Mouse (Mus musculus): ENCODE results near the gene Ambra1. TPM values are rescaled to one million over a fixed set of nuclear protein-coding genes. Genes with fewer than 3 reads are reported as not detected.

Ambra1 gene
- polyA plus RNA-seq, 1 experiment from 2014 or later, result 20.1 TPM

DNA sequence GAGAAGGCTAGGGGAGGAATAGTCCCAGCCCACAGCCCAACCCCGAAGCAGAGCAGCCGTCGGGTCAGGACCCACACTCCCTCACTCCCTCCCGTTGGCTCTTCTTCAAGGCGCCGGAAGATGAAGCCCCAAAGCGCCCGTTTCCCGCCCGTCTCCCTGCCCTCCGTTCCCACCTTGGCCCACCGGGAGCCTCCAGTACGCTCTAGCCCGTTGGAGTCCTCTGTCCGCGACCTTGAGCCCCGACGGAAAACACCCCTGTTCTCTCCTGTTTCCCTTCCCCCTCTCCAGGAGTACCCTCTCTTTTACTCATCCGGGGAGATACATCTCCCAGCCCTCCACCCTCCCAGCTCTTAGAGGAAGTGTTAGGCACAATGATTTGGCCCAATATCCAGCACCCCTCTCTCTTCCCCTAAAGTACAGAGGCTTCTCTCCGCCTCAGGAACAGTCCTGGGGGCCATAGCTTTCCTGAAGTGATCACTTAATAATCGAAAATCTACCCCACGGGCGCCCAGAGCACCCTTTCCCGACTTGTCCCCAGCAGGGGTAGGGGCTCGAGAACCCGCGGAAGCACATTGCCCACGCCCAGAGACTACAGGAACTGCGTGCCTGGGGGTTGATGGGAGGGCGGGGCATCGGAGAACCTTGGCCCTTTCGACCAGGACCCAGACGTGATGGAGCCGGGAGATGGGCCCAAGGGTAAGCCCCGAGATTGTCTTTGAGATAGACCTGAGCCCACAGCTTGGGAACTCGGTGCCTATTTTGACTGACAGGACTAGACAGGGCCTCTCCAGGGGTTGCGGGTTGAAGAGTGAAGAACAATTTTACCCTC lies 192.9 kb downstream of the Ambra1 start:
- ATAC-seq (replicated peaks; ENCODE audit: low FRiP score), result no peak
- H3K27me3 ChIP-seq (ENCODE audit: control insufficient read depth, insufficient read depth, low read length), result peaks cover 47% of the 10 kb centered on the region
- 4% methylated on average over 37 of the region's 37 CpGs for WGBS

DNA sequence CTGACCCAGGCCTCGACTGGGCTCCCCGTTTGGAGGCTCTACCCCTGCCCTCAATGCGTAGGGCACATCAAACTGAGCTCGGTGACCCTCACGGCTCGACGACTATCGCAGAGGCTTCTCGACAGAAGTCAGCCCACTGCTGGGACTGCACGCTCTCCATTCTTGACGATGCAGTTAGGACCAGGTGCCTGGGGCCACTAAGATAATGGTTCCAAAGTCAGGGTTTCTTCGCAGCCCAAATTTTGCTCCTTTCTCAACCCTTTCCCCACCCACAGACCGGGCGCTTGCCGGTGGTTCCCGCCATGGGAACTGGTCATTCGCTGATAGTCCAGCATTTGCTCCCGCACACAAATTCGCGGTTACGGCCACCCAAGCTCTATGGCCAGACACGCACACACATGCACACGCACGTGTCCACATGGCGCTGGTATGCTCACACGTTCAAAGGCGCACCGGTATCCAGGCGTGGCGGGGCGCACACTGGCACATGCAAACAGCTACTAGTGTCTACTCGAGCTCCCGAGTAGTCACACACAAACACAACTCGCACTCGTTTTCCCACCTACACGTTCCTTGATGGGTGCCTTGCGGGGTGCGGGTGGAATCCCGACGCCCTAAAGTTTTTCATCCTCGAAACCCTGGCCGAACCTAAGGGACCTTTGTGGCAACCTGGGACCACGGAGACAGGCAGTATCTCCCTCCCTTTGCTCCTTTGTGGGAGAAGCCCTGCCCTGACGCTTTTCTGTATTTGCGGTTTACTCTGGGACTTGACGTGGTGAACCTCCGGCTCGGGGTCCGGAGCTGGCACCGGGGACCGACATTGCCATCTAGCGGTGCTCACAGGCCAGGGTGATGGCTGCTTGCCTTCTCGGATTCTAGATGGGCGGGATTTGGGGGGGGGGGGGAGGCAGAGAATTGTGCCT lies 193.7 kb downstream of the Ambra1 start:
- WGBS, result 5% methylated on average over 54 of the region's 54 CpGs
- no peaks in the 10 kb centered on the region for H3K36me3 ChIP-seq (ENCODE audit: control insufficient read depth, insufficient read depth, low read length)
- peak; percentile 14; the same call in 1 of the 2 replicates for ATAC-seq (replicated peaks; ENCODE audit: low FRiP score)
- peaks cover 47% of the 10 kb centered on the region for H3K27me3 ChIP-seq (ENCODE audit: control insufficient read depth, insufficient read depth, low read length)
- peak overlapping the region; percentile 45 for H3K4me2 ChIP-seq (ENCODE audit: low read depth, low read length, severe bottlenecking)
- peak; percentile 87 for DNase-seq (ENCODE audit: low spot score)
- H3K9me3 ChIP-seq (ENCODE audit: control insufficient read depth, low read length), result no peaks in the 10 kb centered on the region
- H3K4me3 ChIP-seq (ENCODE audit: low read depth, low read length), result peak overlapping the region; percentile 22
- peaks cover 19% of the 10 kb centered on the region; the same call in 1 of the 2 replicates for H3K4me1 ChIP-seq (replicated peaks; ENCODE audit: control insufficient read depth, insufficient read depth, low read length)
- H3K27ac ChIP-seq (ENCODE audit: low read depth, low read length), result no peak overlapping the region
- H3K9ac ChIP-seq (ENCODE audit: low read length), result no peak overlapping the region

More for the DNA sequence above, 192.9 kb downstream of the Ambra1 start:
- Histone ChIP-seq H3K9ac (ENCODE audit: low read length) (no peak overlapping the region; the same call in 1 of the 2 replicates), H3K4me1 (replicated peaks; ENCODE audit: control insufficient read depth, insufficient read depth, low read length) (peaks cover 17% of the 10 kb centered on the region; the same call in 1 of the 2 replicates), H3K27ac (ENCODE audit: low read depth, low read length) (no peak overlapping the region), H3K9me3 (ENCODE audit: control insufficient read depth, low read length) (no peaks in the 10 kb centered on the region), H3K4me2 (ENCODE audit: low read depth, low read length, severe bottlenecking) (peak overlapping the region; percentile 92), H3K4me3 (ENCODE audit: low read depth, low read length) (peak overlapping the region; percentile 53), H3K36me3 (ENCODE audit: control insufficient read depth, insufficient read depth, low read length) (no peaks in the 10 kb centered on the region)
- peak; percentile 65 for DNase-seq (ENCODE audit: low spot score)

DNA sequence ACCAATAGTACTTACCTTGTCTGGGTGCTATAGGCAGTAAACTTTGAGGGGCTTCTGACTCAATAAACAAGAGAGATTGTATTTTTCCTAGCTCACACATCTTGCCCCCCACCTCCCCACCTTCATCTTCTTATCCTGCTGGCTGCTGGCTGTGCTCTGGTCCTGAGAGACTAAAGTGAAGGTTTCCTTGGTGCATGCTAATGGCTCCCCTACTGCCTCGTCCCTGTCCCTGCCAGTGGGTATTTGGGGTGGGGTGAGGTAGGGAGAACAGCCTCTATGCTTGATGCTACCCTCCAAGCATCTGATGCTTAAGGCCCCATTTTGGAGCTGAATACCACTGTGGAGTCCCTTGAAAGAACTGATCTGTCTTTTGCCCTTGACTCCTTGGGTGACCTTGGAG lies 194.8 kb downstream of the Ambra1 start:
- 48% methylated on average over 1 of the region's 1 CpGs for WGBS
- H3K27ac ChIP-seq (ENCODE audit: low read depth, low read length), result no peak overlapping the region
- H3K36me3 ChIP-seq (ENCODE audit: control insufficient read depth, insufficient read depth, low read length), result no peaks in the 10 kb centered on the region
- H3K4me3 ChIP-seq (ENCODE audit: low read depth, low read length), result no peak overlapping the region
- peaks cover 47% of the 10 kb centered on the region for H3K27me3 ChIP-seq (ENCODE audit: control insufficient read depth, insufficient read depth, low read length)
- ATAC-seq (replicated peaks; ENCODE audit: low FRiP score) (no peak), DNase-seq (ENCODE audit: low spot score) (peak; percentile 46)
- no peak overlapping the region for H3K9ac ChIP-seq (ENCODE audit: low read length)
- H3K4me1 ChIP-seq (replicated peaks; ENCODE audit: control insufficient read depth, insufficient read depth, low read length), result peaks cover 21% of the 10 kb centered on the region; the same call in 1 of the 2 replicates
- no peaks in the 10 kb centered on the region for H3K9me3 ChIP-seq (ENCODE audit: control insufficient read depth, low read length)
- H3K4me2 ChIP-seq (ENCODE audit: low read depth, low read length, severe bottlenecking), result no peak overlapping the region

DNA sequence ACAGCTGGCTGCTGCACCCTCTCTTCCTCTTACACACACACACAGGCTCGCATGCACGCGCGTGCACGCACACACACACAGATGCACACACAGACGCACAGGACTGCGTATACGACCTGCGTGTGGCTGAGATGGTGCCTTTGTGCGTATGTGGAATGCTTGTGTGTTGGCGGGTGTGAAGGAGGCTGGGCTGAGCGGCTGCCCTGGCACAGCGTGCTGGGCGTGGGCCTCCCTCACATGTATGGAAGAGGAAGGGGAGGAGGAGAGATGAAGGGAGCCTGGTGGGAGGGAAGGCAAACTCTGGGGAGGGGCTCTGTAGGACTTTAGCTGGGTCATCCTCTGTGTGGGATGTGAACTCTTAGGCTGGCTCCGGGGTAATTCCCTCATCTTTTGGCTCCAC lies 195.5 kb downstream of the Ambra1 start:
- no peak overlapping the region for H3K4me2 ChIP-seq (ENCODE audit: low read depth, low read length, severe bottlenecking)

DNA sequence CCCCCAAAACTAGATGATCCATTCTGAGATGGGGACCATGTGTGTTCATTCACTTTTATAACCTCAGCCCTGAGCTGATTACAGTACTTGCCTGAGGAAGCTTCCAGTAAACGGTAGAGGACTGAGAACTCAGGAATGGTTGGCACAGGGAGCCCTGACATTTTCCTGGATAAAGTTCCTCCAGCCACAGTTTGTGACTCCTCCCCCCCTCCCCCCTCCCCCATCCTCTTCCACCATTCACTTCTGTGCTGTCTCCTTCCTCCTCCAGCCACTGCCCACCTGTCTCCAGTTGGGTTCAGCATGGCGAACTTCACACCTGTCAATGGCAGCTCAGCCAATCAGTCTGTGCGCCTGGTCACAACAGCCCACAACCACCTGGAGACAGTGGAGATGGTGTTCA lies 197.0 kb downstream of the Ambra1 start, which contains the start of gene Chrm4:
Gene Chrm4 (plus strand): TSS at position 301 of the 400 bp plus-strand sequence.
- H3K4me2 ChIP-seq (ENCODE audit: low read depth, low read length, severe bottlenecking), result no peak within 1 kb of the TSS
- no peak within 1 kb of the TSS for H3K27ac ChIP-seq (ENCODE audit: low read depth, low read length)
- H3K4me3 ChIP-seq (ENCODE audit: low read depth, low read length), result no peak within 1 kb of the TSS
- H3K9me3 ChIP-seq (ENCODE audit: control insufficient read depth, low read length), result no peaks in the 10 kb centered on the region
- peaks cover 20% of the 10 kb centered on the region; the same call in 1 of the 2 replicates for H3K4me1 ChIP-seq (replicated peaks; ENCODE audit: control insufficient read depth, insufficient read depth, low read length)
- no peaks in the 10 kb centered on the region for H3K36me3 ChIP-seq (ENCODE audit: control insufficient read depth, insufficient read depth, low read length)
- DNase-seq (ENCODE audit: low spot score) (no peak), ATAC-seq (replicated peaks; ENCODE audit: low FRiP score) (no peak)
- no peak within 1 kb of the TSS for H3K9ac ChIP-seq (ENCODE audit: low read length)
- peaks cover 27% of the 10 kb centered on the region for H3K27me3 ChIP-seq (ENCODE audit: control insufficient read depth, insufficient read depth, low read length)
- 89% methylated on average over 3 of the region's 3 CpGs for WGBS

More for the DNA sequence above, 195.5 kb downstream of the Ambra1 start:
- WGBS, result 89% methylated on average over 15 of the region's 15 CpGs
- H3K4me1 ChIP-seq (replicated peaks; ENCODE audit: control insufficient read depth, insufficient read depth, low read length), result peaks cover 23% of the 10 kb centered on the region; the same call in 1 of the 2 replicates
- DNase-seq (ENCODE audit: low spot score) (peak; percentile 53), ATAC-seq (replicated peaks; ENCODE audit: low FRiP score) (no peak)
- no peak overlapping the region for H3K4me3 ChIP-seq (ENCODE audit: low read depth, low read length)
- H3K9me3 ChIP-seq (ENCODE audit: control insufficient read depth, low read length), result no peaks in the 10 kb centered on the region
- H3K9ac ChIP-seq (ENCODE audit: low read length), result no peak overlapping the region
- no peak overlapping the region for H3K27ac ChIP-seq (ENCODE audit: low read depth, low read length)
- H3K36me3 ChIP-seq (ENCODE audit: control insufficient read depth, insufficient read depth, low read length), result no peaks in the 10 kb centered on the region
- peaks cover 42% of the 10 kb centered on the region for H3K27me3 ChIP-seq (ENCODE audit: control insufficient read depth, insufficient read depth, low read length)

DNA sequence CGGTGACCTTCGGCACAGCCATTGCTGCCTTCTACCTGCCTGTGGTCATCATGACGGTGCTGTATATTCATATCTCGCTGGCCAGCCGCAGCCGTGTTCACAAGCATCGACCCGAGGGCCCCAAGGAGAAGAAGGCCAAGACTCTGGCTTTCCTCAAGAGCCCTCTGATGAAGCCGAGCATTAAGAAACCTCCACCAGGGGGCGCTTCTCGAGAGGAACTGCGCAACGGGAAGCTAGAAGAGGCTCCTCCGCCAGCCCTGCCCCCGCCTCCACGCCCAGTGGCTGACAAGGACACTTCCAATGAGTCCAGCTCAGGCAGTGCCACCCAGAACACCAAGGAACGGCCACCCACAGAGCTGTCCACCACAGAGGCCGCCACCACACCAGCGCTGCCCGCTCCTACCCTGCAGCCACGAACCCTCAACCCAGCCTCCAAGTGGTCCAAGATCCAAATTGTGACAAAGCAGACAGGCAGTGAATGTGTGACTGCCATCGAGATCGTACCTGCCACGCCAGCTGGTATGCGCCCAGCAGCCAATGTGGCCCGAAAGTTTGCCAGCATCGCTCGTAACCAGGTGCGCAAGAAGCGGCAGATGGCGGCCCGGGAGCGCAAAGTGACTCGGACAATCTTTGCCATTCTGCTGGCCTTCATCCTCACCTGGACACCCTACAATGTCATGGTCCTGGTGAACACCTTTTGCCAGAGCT lies 198.0 kb downstream of the Ambra1 start:
- DNase-seq (ENCODE audit: low spot score), result peak; percentile 90
- Histone ChIP-seq H3K4me1 (replicated peaks; ENCODE audit: control insufficient read depth, insufficient read depth, low read length) (peaks cover 21% of the 10 kb centered on the region), H3K4me3 (ENCODE audit: low read depth, low read length) (no peak overlapping the region)

DNA sequence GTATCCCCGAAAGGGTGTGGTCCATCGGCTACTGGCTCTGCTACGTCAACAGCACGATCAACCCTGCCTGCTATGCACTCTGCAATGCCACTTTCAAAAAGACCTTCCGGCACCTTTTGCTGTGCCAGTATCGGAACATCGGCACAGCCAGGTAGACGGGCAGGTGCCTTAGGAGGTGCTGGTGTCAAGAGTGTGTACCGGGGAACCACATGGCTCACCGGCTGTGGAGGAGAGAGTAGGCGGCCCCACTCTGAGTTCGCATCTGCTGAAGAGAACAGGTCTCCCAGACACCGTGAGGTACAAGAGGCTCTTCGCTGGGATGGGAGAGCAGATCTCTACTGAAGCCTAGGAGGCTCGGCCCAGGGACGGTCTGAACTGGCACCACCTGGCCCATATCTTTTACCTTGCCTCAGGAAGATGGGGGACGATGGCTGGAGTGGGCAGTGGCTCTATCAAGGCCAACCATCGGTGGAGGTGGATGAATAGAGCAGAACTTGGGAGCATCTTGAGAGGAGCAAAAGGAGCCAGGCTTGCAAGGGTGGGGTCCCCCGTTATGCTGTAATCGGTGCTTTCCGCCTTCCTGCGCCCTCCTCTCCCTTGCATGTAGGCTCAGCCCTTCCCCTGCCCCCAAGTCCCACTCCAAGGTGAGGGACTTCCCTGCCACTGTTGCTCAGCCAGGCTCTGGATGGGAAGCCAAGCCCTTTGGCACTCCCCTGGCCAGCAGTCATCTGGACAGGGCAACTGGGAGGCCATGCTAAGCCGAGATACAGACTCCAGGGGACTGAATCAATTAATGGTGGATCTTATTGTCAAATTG lies 198.8 kb downstream of the Ambra1 start:
- Histone ChIP-seq H3K4me3 (ENCODE audit: low read depth, low read length) (no peak overlapping the region), H3K9ac (ENCODE audit: low read length) (no peak overlapping the region), H3K4me2 (ENCODE audit: low read depth, low read length, severe bottlenecking) (no peak overlapping the region), H3K4me1 (replicated peaks; ENCODE audit: control insufficient read depth, insufficient read depth, low read length) (peaks cover 23% of the 10 kb centered on the region), H3K36me3 (ENCODE audit: control insufficient read depth, insufficient read depth, low read length) (no peaks in the 10 kb centered on the region), H3K9me3 (ENCODE audit: control insufficient read depth, low read length) (no peaks in the 10 kb centered on the region), H3K27me3 (ENCODE audit: control insufficient read depth, insufficient read depth, low read length) (peaks cover 9% of the 10 kb centered on the region), H3K27ac (ENCODE audit: low read depth, low read length) (no peak overlapping the region)
- DNase-seq (ENCODE audit: low spot score) (no peak), ATAC-seq (replicated peaks; ENCODE audit: low FRiP score) (no peak)
- 76% methylated on average over 23 of the region's 23 CpGs for WGBS

More for the DNA sequence above, 198.0 kb downstream of the Ambra1 start:
- peaks cover 17% of the 10 kb centered on the region for H3K27me3 ChIP-seq (ENCODE audit: control insufficient read depth, insufficient read depth, low read length)
- H3K36me3 ChIP-seq (ENCODE audit: control insufficient read depth, insufficient read depth, low read length), result no peaks in the 10 kb centered on the region
- H3K9me3 ChIP-seq (ENCODE audit: control insufficient read depth, low read length), result no peaks in the 10 kb centered on the region
- ATAC-seq (replicated peaks; ENCODE audit: low FRiP score), result no peak
- no peak overlapping the region for H3K27ac ChIP-seq (ENCODE audit: low read depth, low read length)
- H3K4me2 ChIP-seq (ENCODE audit: low read depth, low read length, severe bottlenecking), result no peak overlapping the region
- WGBS, result 46% methylated on average over 33 of the region's 34 CpGs
- H3K9ac ChIP-seq (ENCODE audit: low read length), result no peak overlapping the region
